ENCODE assay signal across 11 mouse cellular contexts in genomic region chr14:21439785-21440184, GRCm38 (mm10). TPM values are rescaled to one million over a fixed set of nuclear protein-coding genes. Genes with fewer than 3 reads are reported as not detected.
A peak's percentile ranks its signal among the peaks of the same experiment; 100 is the strongest.
DNase-seq lines count a peak whose midpoint lies in the region; ATAC-seq and TF ChIP-seq lines count a peak whose summit lies in the region.
"Had no signal": no experiment of that assay in that cellular context is flagged by ENCODE, and none has a peak within 500 bp of the region (broad histone marks: within the 10 kb centered on the region; RNA-seq: fewer than 3 reads in every experiment).

No protein-coding gene starts in this region.

- no peaks in the 10 kb centered on the region for H3K27me3 ChIP-seq in forebrain, embryonic 13.5 days
- H3K27me3 ChIP-seq in forebrain, embryonic 12.5 days, result peaks cover 3% of the 10 kb centered on the region; the same call in 1 of the 2 replicates
- no peaks in the 10 kb centered on the region for H3K27me3 ChIP-seq in liver, embryonic 12.5 days (replicated peaks)

- TF ChIP-seq CTCF in brain, embryonic 14.5 days (IDR thresholded peaks at IDR 0.05; ENCODE audit: borderline replicate concordance, extremely low read depth, insufficient read depth, insufficient read length), result no peak

- no peak overlapping the region for H3K4me3 ChIP-seq in forebrain, embryonic 13.5 days
- H3K4me3 ChIP-seq in forebrain, embryonic 12.5 days (replicated peaks), result no peak overlapping the region
- no peak overlapping the region for H3K4me3 ChIP-seq in liver, embryonic 12.5 days
- H3K4me3 ChIP-seq: erythroblast, embryonic 14.5 days had no signal

- 30% methylated on average over 4 of the region's 4 CpGs for WGBS in forebrain, embryonic 13.5 days
- 39% methylated on average over 4 of the region's 4 CpGs for WGBS in forebrain, embryonic 12.5 days
- 52% methylated on average over 4 of the region's 4 CpGs for WGBS in liver, embryonic 12.5 days (ENCODE audit: insufficient replicate concordance)

- H3K36me3 ChIP-seq in forebrain, embryonic 13.5 days (ENCODE audit: poor library complexity, severe bottlenecking), result no peaks in the 10 kb centered on the region
- H3K36me3 ChIP-seq in forebrain, embryonic 12.5 days (replicated peaks), result no peaks in the 10 kb centered on the region
- H3K36me3 ChIP-seq in liver, embryonic 12.5 days, result peaks cover 9% of the 10 kb centered on the region

- no peak overlapping the region for H3K4me2 ChIP-seq in forebrain, embryonic 13.5 days
- H3K4me2 ChIP-seq in forebrain, embryonic 12.5 days, result no peak overlapping the region
- H3K4me2 ChIP-seq in liver, embryonic 12.5 days, result no peak overlapping the region

- H3K9ac ChIP-seq in forebrain, embryonic 13.5 days, result no peak overlapping the region
- H3K9ac ChIP-seq in forebrain, embryonic 12.5 days, result no peak overlapping the region
- no peak overlapping the region for H3K9ac ChIP-seq in liver, embryonic 12.5 days
- H3K9ac ChIP-seq: liver, postnatal 0 days had no signal

- no peaks in the 10 kb centered on the region; the same call in 1 of the 2 replicates for H3K9me3 ChIP-seq in forebrain, embryonic 13.5 days (replicated peaks)
- no peaks in the 10 kb centered on the region for H3K9me3 ChIP-seq in forebrain, embryonic 12.5 days
- no peaks in the 10 kb centered on the region for H3K9me3 ChIP-seq in liver, embryonic 12.5 days (replicated peaks)

- peak; percentile 68 for ATAC-seq in forebrain, embryonic 13.5 days
- no peak for ATAC-seq in forebrain, embryonic 12.5 days (ENCODE audit: low FRiP score)
- ATAC-seq in megakaryocyte-erythroid progenitor cell, adult 5-6 weeks (replicated peaks; ENCODE audit: low FRiP score, low TSS enrichment, poor library complexity, severe bottlenecking), result no peak
- no peak for ATAC-seq in liver, embryonic 12.5 days
- ATAC-seq: liver, postnatal 0 days had no signal

- no peak overlapping the region for H3K27ac ChIP-seq in forebrain, embryonic 13.5 days
- H3K27ac ChIP-seq in forebrain, embryonic 12.5 days, result no peak overlapping the region
- H3K27ac ChIP-seq in liver, embryonic 12.5 days, result no peak overlapping the region

- peaks cover 12% of the 10 kb centered on the region; the same call in 1 of the 2 replicates for H3K4me1 ChIP-seq in forebrain, embryonic 13.5 days
- H3K4me1 ChIP-seq in forebrain, embryonic 12.5 days, result peaks cover 10% of the 10 kb centered on the region; the same call in 1 of the 2 replicates
- no peaks in the 10 kb centered on the region for H3K4me1 ChIP-seq in liver, embryonic 12.5 days

- no peak for TF ChIP-seq POLR2A in brain, embryonic 14.5 days (IDR thresholded peaks at IDR 0.05; ENCODE audit: borderline replicate concordance, extremely low read depth, insufficient read depth, insufficient read length, poor library complexity, severe bottlenecking)

- DNase-seq in A20 (ENCODE audit: low read depth, low spot score), result peak; percentile 71
- DNase-seq in brain, embryonic 14.5 days (ENCODE audit: low read depth), result peak; percentile 66
- peak; percentile 14 for DNase-seq in gastrocnemius, postnatal 25 days
- DNase-seq in spleen, postnatal 14 days (ENCODE audit: low spot score in 2 of 2), result no peak
- DNase-seq: heart, postnatal 14 days; liver, postnatal 0 days had no signal

RNA-seq across cellular contexts. Expression of gene Kat6b, which starts 41.4 kb away (rescaled TPM):
- 33.0 and 34.1 TPM in 2 replicates for polyA plus RNA-seq in forebrain, embryonic 13.5 days (2015; fragmentation: Nextera tagmentation; extraction: Ambion mirVana)
- 36.4 and 40.5 TPM in 2 replicates for polyA plus RNA-seq in forebrain, embryonic 12.5 days (2016; fragmentation: Nextera tagmentation; extraction: Ambion mirVana)
- 25.5 and 42.7 TPM in 2 replicates for polyA plus RNA-seq in brain, embryonic 14.5 days (2012; rRNA removed)
- total RNA-seq in gastrocnemius, postnatal 25 days (2021), result 10 to 100 TPM; 18.4 to 18.5 TPM
- total RNA-seq in megakaryocyte-erythroid progenitor cell, adult 5-6 weeks (2014; fragmentation: Nextera tagmentation), result 16.9 and 17.5 TPM in 2 replicates
- 5.1 and 9.1 TPM in 2 replicates for total RNA-seq in megakaryocyte-erythroid progenitor cell, adult 5-6 weeks (2017)
- 3.7 and 3.9 TPM in 2 replicates for polyA plus RNA-seq in liver, embryonic 12.5 days (2016; fragmentation: Nextera tagmentation; extraction: Ambion mirVana)

Comparison
In these comparisons a context has a peak if more than half of its experiments do, and no peak if none do; other contexts are left out.
1. DNase-seq: peak in A20 (single experiment), brain, embryonic 14.5 days (single experiment) and gastrocnemius, postnatal 25 days (single experiment); none in spleen, postnatal 14 days (0 of 2).